Comparison of ENCODE assay signal across 35 mouse cellular contexts in genomic region chr6:112699115-112699514, GRCm38 (mm10).
"Had no signal": no experiment of that assay in that cellular context is flagged by ENCODE, and none has a peak within 500 bp of the region (broad histone marks: within the 10 kb centered on the region; RNA-seq: fewer than 3 reads in every experiment).

No protein-coding gene starts in this region.

- H3K9ac ChIP-seq: heart, embryonic 12.5 days; heart, embryonic 13.5 days; heart, embryonic 15.5 days; hindbrain, embryonic 13.5 days; hindbrain, embryonic 14.5 days; hindbrain, embryonic 15.5 days; intestine, embryonic 15.5 days; kidney, embryonic 15.5 days had no signal

- H3K27ac ChIP-seq: heart, embryonic 10.5 days; heart, embryonic 13.5 days; heart, embryonic 15.5 days; hindbrain, embryonic 10.5 days; hindbrain, embryonic 12.5 days; hindbrain, embryonic 13.5 days; hindbrain, embryonic 14.5 days; hindbrain, embryonic 15.5 days; hindbrain, postnatal 0 days; intestine, embryonic 15.5 days; kidney, embryonic 15.5 days; kidney, postnatal 0 days; layer of hippocampus, adult 2 months had no signal

- H3K4me2 ChIP-seq: heart, embryonic 11.5 days; heart, embryonic 12.5 days; heart, embryonic 13.5 days; heart, embryonic 15.5 days; hindbrain, embryonic 12.5 days; hindbrain, embryonic 13.5 days; hindbrain, embryonic 14.5 days; hindbrain, embryonic 15.5 days; intestine, embryonic 15.5 days; kidney, embryonic 15.5 days had no signal

- ATAC-seq: hindbrain, embryonic 16.5 days; hindbrain, postnatal 0 days; inflammation-experienced regulatory T-cells, adult 6 months; intestine, embryonic 15.5 days; intestine, embryonic 16.5 days; intestine, postnatal 0 days had no signal

- DNase-seq: heart, postnatal 10 days; heart, postnatal 14 days; heart, postnatal 36 days; heart, postnatal 4 days; kidney, adult 11 months; kidney, adult 18-20 months; kidney, adult 2 months; kidney, adult 8-10 months; kidney, adult 9 months; kidney, postnatal 10 days; kidney, postnatal 14 days; kidney, postnatal 25 days; kidney, postnatal 36 days; kidney, postnatal 4 days; layer of hippocampus, adult 9-11 months; layer of hippocampus, postnatal 36 days had no signal

- H3K36me3 ChIP-seq: heart, embryonic 10.5 days; heart, embryonic 12.5 days; heart, embryonic 13.5 days; heart, embryonic 15.5 days; hindbrain, embryonic 10.5 days; hindbrain, embryonic 12.5 days; hindbrain, embryonic 13.5 days; hindbrain, embryonic 15.5 days; intestine, embryonic 15.5 days; kidney, embryonic 15.5 days had no signal

- H3K9me3 ChIP-seq: heart, embryonic 10.5 days; heart, embryonic 12.5 days; heart, embryonic 13.5 days; heart, embryonic 15.5 days; hindbrain, embryonic 12.5 days; hindbrain, embryonic 13.5 days; hindbrain, embryonic 15.5 days; intestine, embryonic 15.5 days; kidney, embryonic 15.5 days had no signal

- H3K27me3 ChIP-seq: hindbrain, embryonic 13.5 days; intestine, embryonic 15.5 days; kidney, embryonic 15.5 days had no signal

- H3K4me3 ChIP-seq: heart, embryonic 10.5 days; heart, embryonic 12.5 days; heart, embryonic 13.5 days; heart, embryonic 15.5 days; hindbrain, embryonic 10.5 days; hindbrain, embryonic 12.5 days; hindbrain, embryonic 13.5 days; hindbrain, embryonic 15.5 days; intestine, embryonic 15.5 days; kidney, embryonic 15.5 days; layer of hippocampus, adult 2 months had no signal
